Mouse (Mus musculus) liver, postnatal 0 days (tissue): ENCODE results near the gene Cpm. TPM values are rescaled to one million over a fixed set of nuclear protein-coding genes. Genes with fewer than 3 reads are reported as not detected.

Experiments
- ATAC-seq: fragments of 200-750 bp; cut with Nextera tagmentation; 2 replicates; pipeline ENCODE4 v1.8.0; 2017; ENCODE audit warnings: mild to moderate bottlenecking, moderate library complexity
- DNase-seq: peaks from one replicate; pipeline ENCODE4 v3.0.0-alpha.2; 2016
- H3K27ac ChIP-seq: fragments of 300-500 bp; sonication (generic); 2 replicates; pipeline ENCODE4 v1.5.1; 2014; ENCODE audit warnings: antibody characterized with exemption, moderate library complexity, mild to moderate bottlenecking, low read depth
- H3K27me3 ChIP-seq: fragments of 300-500 bp; sonication (generic); 2 replicates; pipeline ENCODE4 v1.6.1; 2014; ENCODE audit warnings: low read length, control low read depth, mixed read lengths; ENCODE audit not compliant: insufficient read depth
- H3K36me3 ChIP-seq: fragments of 300-500 bp; sonication (generic); replicated peaks from 2 replicates; pipeline ENCODE4 v1.6.1; 2014; ENCODE audit warnings: mild to moderate bottlenecking, control low read depth, low read length, moderate library complexity, mixed read lengths; ENCODE audit not compliant: insufficient read depth
- H3K4me1 ChIP-seq: fragments of 300-500 bp; sonication (generic); 2 replicates; pipeline ENCODE4 v1.6.1; 2014; ENCODE audit warnings: antibody characterized with exemption, mild to moderate bottlenecking, control low read depth; ENCODE audit not compliant: insufficient read depth
- H3K4me2 ChIP-seq: fragments of 300-500 bp; sonication (generic); 2 replicates; pipeline ENCODE4 v1.6.1; 2014; ENCODE audit warnings: low read depth, mild to moderate bottlenecking, low read length, moderate library complexity, mixed read lengths
- H3K4me3 ChIP-seq: fragments of 300-500 bp; sonication (generic); 2 replicates; pipeline ENCODE4 v1.5.1; 2014; ENCODE audit warnings: low read depth, low read length
- H3K9ac ChIP-seq: fragments of 300-500 bp; sonication (generic); replicated peaks from 2 replicates; pipeline ENCODE4 v1.6.1; 2014; ENCODE audit warnings: mild to moderate bottlenecking, moderate library complexity
- H3K9me3 ChIP-seq: fragments of 300-500 bp; sonication (generic); 2 replicates; pipeline ENCODE4 v1.6.1; 2016; ENCODE audit warnings: mild to moderate bottlenecking, control low read depth, low read length, mixed read lengths
- CTCF ChIP-seq: sonication (generic); IDR thresholded peaks from 2 replicates; pipeline ENCODE4 v1.5.1; 2016; ENCODE audit warnings: antibody characterized with exemption, low read depth
- EP300 ChIP-seq: IDR thresholded peaks from 2 replicates; pipeline ENCODE4 v1.6.1; 2016; ENCODE audit warnings: antibody characterized with exemption, low read depth, mild to moderate bottlenecking
- WGBS: fragments of 180-500 bp; shearing (Covaris S2); extraction: QIAGEN DNeasy Blood & Tissue Kit; methylation state at CpG from one replicate; pipeline ENCODE4 v1.1.7; 2014; ENCODE audit not compliant: insufficient replicate concordance; 5-methylcytosine and 5-hydroxymethylcytosine counted together
- polyA plus RNA-seq: library from polyadenylated mRNA; unstranded; fragments of >200 nt; fragmentation: Nextera tagmentation; extraction: Ambion mirVana; gene quantifications from 2 replicates; pipeline ENCODE4 v1.2.1, GENCODE M21; 2015

Cpm gene
- polyA plus RNA-seq, 1 experiment from 2014 or later, result 7.0 TPM

GRCm38 (mm10) chr10:117666947-117667630 is 37.8 kb downstream of the Cpm start:
- WGBS, result 79% methylated on average over 9 of the region's 9 CpGs
- ATAC-seq (no peak), DNase-seq (no peak)
- no peak overlapping the region for H3K27ac ChIP-seq
- H3K4me3 ChIP-seq, result no peak overlapping the region
- no peak overlapping the region for H3K4me2 ChIP-seq
- no peaks in the 10 kb centered on the region for H3K36me3 ChIP-seq
- H3K27me3 ChIP-seq, result no peaks in the 10 kb centered on the region
- TF ChIP-seq CTCF (no peak), EP300 (no peak)
- no peaks in the 10 kb centered on the region for H3K9me3 ChIP-seq
- peaks cover 6% of the 10 kb centered on the region; the same call in 1 of the 2 replicates for H3K4me1 ChIP-seq
- no peak overlapping the region for H3K9ac ChIP-seq

- WGBS, result 88% methylated on average over 28 of the region's 28 CpGs
Observed at GRCm38 (mm10) chr10:117667663-117668507, 38.6 kb downstream of the Cpm start.

GRCm38 (mm10) chr10:117668546-117669300 is 39.4 kb downstream of the Cpm start:
- no peak for TF ChIP-seq EP300
- TF ChIP-seq CTCF, result no peak
- no peaks in the 10 kb centered on the region for H3K36me3 ChIP-seq
- DNase-seq (no peak), ATAC-seq (no peak)
- no peak overlapping the region for H3K4me2 ChIP-seq
- H3K27ac ChIP-seq, result no peak overlapping the region
- no peak overlapping the region for H3K4me3 ChIP-seq
- H3K4me1 ChIP-seq, result no peaks in the 10 kb centered on the region
- 73% methylated on average over 10 of the region's 10 CpGs for WGBS
- no peaks in the 10 kb centered on the region for H3K27me3 ChIP-seq
- no peak overlapping the region for H3K9ac ChIP-seq
- no peaks in the 10 kb centered on the region for H3K9me3 ChIP-seq

More at GRCm38 (mm10) chr10:117667663-117668507, 38.6 kb downstream of the Cpm start:
- Histone ChIP-seq H3K4me2 (no peak overlapping the region), H3K27ac (no peak overlapping the region), H3K4me1 (0 out of 2 replicates have a peak, but pooled peaks cover under 1% of the 10 kb centered on the region), H3K9ac (no peak overlapping the region), H3K36me3 (no peaks in the 10 kb centered on the region), H3K4me3 (no peak overlapping the region), H3K27me3 (no peaks in the 10 kb centered on the region), H3K9me3 (no peaks in the 10 kb centered on the region)
- TF ChIP-seq EP300, result no peak
- no peak for TF ChIP-seq CTCF
- ATAC-seq, result no peak
- DNase-seq, result no peak

GRCm38 (mm10) chr10:117669449-117670090 is 40.3 kb downstream of the Cpm start:
- H3K4me2 ChIP-seq, result no peak overlapping the region
- no peak for TF ChIP-seq CTCF
- no peak for TF ChIP-seq EP300
- DNase-seq, result no peak
- H3K9me3 ChIP-seq, result no peaks in the 10 kb centered on the region
- no peaks in the 10 kb centered on the region for H3K36me3 ChIP-seq
- H3K4me3 ChIP-seq, result no peak overlapping the region
- H3K27ac ChIP-seq, result peak overlapping the region; percentile 18; the same call in 1 of the 2 replicates
- peak; percentile 70 for ATAC-seq
- no peaks in the 10 kb centered on the region for H3K4me1 ChIP-seq
- H3K27me3 ChIP-seq, result no peaks in the 10 kb centered on the region
- H3K9ac ChIP-seq, result no peak overlapping the region
- 71% methylated on average over 10 of the region's 10 CpGs for WGBS

- 79% methylated on average over 3 of the region's 3 CpGs for WGBS
Observed at GRCm38 (mm10) chr10:117670092-117670491, 40.8 kb downstream of the Cpm start.

More at GRCm38 (mm10) chr10:117670092-117670491, 40.8 kb downstream of the Cpm start:
- Histone ChIP-seq H3K27me3 (no peaks in the 10 kb centered on the region), H3K4me3 (no peak overlapping the region), H3K4me2 (no peak overlapping the region), H3K27ac (no peak overlapping the region), H3K36me3 (no peaks in the 10 kb centered on the region), H3K4me1 (no peaks in the 10 kb centered on the region), H3K9ac (no peak overlapping the region), H3K9me3 (no peaks in the 10 kb centered on the region)
- ATAC-seq (no peak), DNase-seq (no peak)
- TF ChIP-seq CTCF (no peak), EP300 (no peak)
